Mouse (Mus musculus): ENCODE measurements around the gene Rps25.
A peak's percentile ranks its signal among the peaks of the same experiment; 100 is the strongest.
"Not testable (repeated sequence)": the region's sequence is repeated elsewhere in the genome, so short reads cannot be mapped to it uniquely, and the experiment has no call there.

The Rps25 gene

GRCm38 (mm10) chr9:44405011-44405410 lies 1.9 kb upstream of the Rps25 start:
- DNase-seq, result no peak

- no peak for DNase-seq
These were observed 786 bp downstream of the Rps25 start for GRCm38 (mm10) chr9:44407752-44408097.

- DNase-seq, result not testable (repeated sequence)
These were observed 1.8 kb downstream of the Rps25 start for GRCm38 (mm10) chr9:44408693-44409092.

DNA sequence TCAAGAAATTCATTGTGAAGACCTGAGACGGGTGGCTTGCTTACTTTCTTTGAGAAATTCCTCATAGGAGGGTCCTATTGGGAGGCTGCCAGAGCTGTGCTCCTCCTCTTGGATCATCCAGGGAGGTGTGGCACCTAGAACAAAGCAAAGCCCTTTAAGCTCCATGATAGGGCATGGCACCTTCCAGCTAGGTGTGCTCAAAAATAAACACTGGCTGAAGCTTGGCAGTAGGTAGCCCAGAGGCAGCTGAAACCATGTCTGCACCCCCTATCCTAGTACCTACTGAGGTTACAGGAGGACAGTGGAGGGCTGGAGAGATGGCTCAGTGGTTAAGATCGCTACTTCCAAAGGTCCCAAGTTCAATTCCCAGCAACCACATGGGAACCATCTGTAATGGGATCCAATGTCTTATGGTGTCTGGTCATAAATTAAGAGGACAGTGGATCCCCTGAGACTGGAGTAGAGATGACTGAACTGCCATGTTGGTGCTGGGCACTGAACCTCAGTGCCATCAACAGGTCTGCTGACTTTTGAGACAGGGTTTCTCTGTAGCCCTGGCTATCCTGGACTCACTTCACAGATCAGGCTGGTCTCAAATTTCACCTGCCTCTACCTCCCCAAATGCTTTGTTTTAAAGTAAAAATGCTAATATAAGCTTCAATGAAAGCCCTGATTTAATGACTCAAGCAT lies 3.9 kb downstream of the Rps25 start:
- DNase-seq, result no peak

- no peak for DNase-seq
These were observed 4.7 kb downstream of the Rps25 start for GRCm38 (mm10) chr9:44411601-44412130.

- no peak for DNase-seq
These were observed 5.4 kb downstream of the Rps25 start for GRCm38 (mm10) chr9:44412306-44412705.

- no peak for DNase-seq
These were observed 5.8 kb downstream of the Rps25 start for GRCm38 (mm10) chr9:44412781-44413180.

DNA sequence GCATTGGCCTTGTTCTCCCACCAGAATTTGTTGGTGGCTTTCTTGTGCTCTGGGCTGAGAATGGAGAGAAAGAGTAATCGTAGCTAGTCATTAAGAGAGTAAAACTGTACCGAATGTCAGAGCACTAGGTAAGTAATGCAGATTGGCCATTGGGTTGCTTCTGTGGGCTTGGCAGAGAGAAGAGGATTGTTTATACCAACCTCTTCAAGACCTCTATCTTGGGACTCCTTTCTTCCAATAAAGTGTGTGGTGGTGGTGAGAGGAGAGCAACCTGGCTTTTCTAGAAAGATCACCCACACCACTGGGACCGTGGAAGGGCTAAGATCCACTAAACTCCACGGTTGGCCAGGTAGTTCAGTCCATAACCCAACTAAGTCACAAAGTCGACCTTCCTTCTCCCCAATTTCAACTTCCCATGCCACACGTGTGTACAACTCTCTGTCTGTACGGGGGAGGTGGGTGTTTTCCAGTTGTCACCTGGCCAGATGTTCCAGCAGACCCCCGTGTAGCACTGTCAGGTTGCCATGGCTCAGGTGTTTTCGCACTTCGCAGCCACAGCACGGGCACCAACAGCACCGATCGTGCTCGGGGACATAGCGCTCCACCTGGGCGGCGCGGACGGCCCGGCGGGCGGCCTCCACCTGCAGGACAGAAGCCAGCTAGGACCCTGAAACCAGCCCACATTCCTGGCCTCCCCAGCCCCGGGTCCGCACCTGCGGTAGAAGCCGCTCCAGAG lies 10.4 kb downstream of the Rps25 start:
- no peak for DNase-seq

- DNase-seq, result peak; percentile 95 to 97
These were observed 11.0 kb downstream of the Rps25 start for GRCm38 (mm10) chr9:44417892-44418363.

GRCm38 (mm10) chr9:44418519-44419385 lies 11.8 kb downstream of the Rps25 start, which contains the start of gene Ccdc84:
Ccdc84 (minus strand) TSS chr9:44418569.
- no peak for DNase-seq

DNA sequence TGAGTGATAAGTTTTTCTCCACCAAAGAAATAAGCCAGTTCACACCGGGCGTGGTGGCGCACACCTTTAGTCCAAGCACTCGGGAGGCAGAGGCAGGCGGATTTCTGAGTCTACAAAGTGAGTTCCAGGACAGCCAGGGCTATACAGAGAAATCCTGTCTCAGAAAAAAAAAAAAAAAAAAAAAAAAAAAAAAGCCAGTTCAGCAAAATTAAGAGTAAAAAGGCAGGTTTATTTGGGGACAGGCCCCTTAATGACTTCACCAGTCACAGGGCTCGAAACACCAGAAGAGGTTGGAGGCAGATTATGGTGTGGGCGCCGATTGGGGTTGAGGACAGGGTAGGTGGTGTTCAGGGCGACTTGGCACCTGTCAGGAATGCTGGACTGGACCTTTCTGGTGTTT lies 12.8 kb downstream of the Rps25 start:
- DNase-seq, result not testable (repeated sequence)

DNA sequence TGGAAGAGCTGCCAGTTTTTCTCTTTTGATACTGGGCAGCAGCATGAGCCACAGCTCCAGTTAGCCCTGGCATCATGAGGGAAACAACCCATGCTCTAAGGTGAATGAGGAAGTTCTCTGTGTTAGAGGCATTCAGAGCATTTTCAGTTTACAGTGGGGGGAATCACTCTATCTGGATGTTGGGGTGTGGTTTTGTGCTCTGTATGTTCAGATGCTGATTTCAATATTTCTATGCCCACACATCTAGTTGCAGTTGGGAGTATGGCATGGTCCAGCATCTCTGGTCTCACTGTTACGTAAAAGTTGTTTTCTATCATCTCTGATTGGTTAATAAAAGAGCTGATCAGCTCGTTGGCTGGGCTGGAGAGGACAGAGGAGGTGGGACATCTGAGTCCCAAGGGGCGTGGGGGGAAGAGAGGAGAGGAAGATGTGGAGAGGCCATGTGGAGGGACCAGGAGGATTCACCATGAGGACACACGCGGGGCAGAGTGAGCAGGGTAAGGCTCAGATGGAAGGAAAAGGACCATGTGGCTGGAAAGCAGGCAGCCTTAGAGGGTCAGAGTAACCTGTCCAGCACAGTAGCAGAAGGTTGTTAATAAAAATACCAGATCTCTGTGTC lies 13.4 kb downstream of the Rps25 start:
- DNase-seq, result no peak

GRCm38 (mm10) chr9:44423576-44423975 lies 16.6 kb downstream of the Rps25 start:
- DNase-seq, result no peak

DNA sequence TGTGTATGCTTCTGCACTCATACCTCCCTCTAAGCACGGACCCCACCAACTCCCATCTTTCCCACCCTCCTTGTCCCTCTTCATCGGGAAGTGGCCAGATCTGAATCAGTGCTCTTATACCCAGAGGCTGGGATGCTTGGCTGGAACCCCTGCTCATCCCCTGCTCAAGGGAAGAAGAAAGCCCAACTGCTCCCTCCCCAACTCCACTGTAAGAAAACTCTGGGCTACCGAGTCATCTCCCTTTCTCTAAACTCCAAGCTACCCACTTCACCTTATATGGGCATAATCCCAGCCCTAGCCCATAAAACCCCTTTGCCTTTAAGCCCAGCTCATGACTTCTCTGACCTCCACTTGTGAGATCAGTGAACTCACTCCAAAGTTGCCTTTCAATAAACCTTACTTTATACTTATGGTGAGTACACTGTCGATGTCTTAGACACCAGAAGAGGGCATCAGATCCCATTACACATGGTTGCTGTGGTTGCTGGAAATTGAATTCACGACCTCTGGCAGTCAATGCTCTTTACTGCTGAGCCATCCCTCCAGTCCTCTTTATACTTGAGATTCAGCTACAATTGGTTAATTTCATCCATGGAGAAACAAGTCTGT lies 25.7 kb downstream of the Rps25 start:
- DNase-seq, result no peak

DNA sequence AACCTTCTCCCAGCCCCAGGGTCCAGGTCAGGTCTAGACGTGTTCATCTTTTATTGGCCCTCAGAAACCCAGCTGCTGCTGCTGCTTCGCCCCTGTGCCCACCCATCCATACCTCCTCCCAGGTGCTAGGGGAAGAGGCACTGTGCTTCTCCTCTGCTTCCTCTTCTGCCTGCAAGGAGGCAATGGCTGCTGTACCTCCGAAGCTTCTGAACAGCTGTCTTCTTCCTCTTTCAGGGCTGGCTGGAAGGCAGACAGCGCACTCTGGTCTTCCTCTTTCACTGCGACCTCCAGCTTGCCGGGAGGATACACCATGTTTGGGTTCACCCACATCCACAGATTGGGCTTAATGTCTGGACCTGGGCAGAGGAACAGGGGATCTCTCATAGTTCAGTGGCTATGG lies 28.8 kb downstream of the Rps25 start:
- DNase-seq, result peak; percentile 30 to 38

DNA sequence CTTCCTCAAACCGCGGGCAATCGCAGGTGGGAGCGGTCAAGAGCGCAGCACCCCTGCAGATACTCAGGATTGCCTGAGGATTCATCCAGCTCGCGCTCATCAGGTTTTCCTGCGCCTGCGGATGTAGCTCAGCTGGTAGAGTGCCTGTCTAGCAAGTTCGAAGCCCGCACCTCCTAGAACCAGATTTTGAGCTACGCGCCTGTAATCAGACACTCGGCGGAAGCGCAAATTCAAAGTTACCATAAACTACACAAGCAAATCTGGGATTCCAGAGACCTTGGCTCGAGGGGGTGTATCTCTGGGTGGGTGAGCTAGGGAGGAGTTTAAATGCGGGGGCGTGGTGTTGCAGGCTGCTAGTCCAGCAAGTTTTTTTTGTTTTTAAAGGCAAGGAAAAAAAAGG lies 34.0 kb downstream of the Rps25 start, which contains the start of gene Foxr1:
Gene Foxr1, minus strand, starts transcription at position 176 of the 400 bp plus-strand sequence.
- no peak for DNase-seq

- not testable (repeated sequence) for DNase-seq
These were observed 37.6 kb downstream of the Rps25 start for GRCm38 (mm10) chr9:44444402-44445025.

GRCm38 (mm10) chr9:44450387-44450786 lies 43.4 kb downstream of the Rps25 start:
- DNase-seq, result no peak

DNA sequence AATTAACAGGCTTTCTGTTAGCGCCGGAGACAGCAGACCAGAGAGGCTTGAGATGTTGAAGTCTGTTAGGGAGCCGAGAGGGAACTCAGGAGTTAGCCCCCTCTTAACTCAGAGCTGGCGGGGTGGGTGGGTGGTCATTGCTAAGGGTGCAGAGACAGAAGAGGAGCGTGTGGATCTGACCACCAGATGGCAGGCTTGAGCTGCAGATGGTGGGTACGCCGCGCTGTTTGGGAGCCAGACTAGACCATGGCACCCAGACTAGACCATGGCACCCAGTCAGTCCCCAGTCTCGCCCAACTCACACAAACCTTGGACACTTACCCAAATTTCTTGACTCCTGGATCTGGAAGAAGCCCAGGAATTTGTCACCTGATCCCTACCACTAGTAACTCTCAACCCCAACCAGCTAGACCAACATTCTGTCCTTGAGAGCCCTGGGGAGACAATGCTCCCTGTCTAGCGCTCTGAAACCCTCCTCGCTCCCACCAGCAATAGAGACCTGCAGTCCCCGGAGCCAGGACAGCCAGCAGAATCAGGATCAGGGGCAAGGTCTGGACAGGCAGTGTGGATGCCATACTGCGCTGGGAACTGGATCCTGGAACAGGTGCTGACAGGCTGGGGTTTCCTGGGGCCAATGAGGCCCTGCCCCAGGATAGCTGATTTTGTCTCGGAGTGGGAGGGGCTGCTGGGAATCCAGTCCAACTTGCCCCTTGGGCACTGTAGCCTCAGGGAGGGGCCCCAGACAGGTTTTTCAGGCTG lies 47.4 kb downstream of the Rps25 start:
- DNase-seq, result peak; percentile 81 to 90

DNA sequence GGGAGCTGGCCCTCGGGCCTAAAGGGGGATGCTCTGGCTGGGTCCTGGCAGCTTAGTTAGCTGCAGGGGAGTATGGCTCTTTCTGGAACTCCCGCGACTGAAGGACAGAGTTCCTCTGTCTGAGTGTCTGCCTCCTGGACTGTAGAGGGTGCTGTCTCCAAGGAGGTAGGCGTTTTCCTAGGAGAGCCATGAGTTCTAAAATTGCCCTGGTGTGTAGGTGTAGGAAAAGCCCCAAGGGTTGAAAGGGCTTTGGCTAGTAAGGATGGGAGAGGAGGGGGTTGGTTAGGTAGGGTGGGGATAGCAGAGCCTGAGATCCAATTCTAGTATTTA lies 47.9 kb downstream of the Rps25 start, which contains the start of gene Upk2:
Gene Upk2, minus strand, starts transcription at position 86 of the 330 bp plus-strand sequence.
- no peak for DNase-seq
